Mouse (Mus musculus): ENCODE measurements around the gene Nrg4. TPM values are rescaled to one million over a fixed set of nuclear protein-coding genes. Genes with fewer than 3 reads are reported as not detected.

Gene Nrg4
- polyA plus RNA-seq, 1 experiment from 2014 or later = 0.30 TPM

- WGBS (ENCODE audit: missing documents) = 97% methylated on average over 3 of the region's 3 CpGs
- Histone ChIP-seq H3K79me2 (ENCODE audit: inconsistent target) (no peaks in the 10 kb centered on the region), H3K36me3 (ENCODE audit: inconsistent target) (peaks cover 41% of the 10 kb centered on the region)
Observed at GRCm38 (mm10) chr9:55195876-55196275, 130.8 kb downstream of the Nrg4 start.

GRCm38 (mm10) chr9:55174235-55174634, 152.4 kb downstream of the Nrg4 start:
- H3K27ac ChIP-seq = no peak overlapping the region
- 92% methylated on average over 2 of the region's 2 CpGs for WGBS (ENCODE audit: missing documents)
- no peaks in the 10 kb centered on the region for H3K36me3 ChIP-seq (ENCODE audit: inconsistent target)
- no peak overlapping the region for H3K4me3 ChIP-seq (ENCODE audit: inconsistent target)
- H3K79me2 ChIP-seq (ENCODE audit: inconsistent target) = peaks cover 40% of the 10 kb centered on the region; the same call in 1 of the 2 replicates

More at GRCm38 (mm10) chr9:55195876-55196275, 130.8 kb downstream of the Nrg4 start:
- no peak overlapping the region for H3K4me3 ChIP-seq (ENCODE audit: inconsistent target)
- H3K27ac ChIP-seq = no peak overlapping the region

- 88% methylated on average over 1 of the region's 1 CpGs for WGBS (ENCODE audit: missing documents)
Observed at GRCm38 (mm10) chr9:55172195-55172685, 154.4 kb downstream of the Nrg4 start.

GRCm38 (mm10) chr9:55170655-55171412, 155.8 kb downstream of the Nrg4 start:
- no peak overlapping the region for H3K4me3 ChIP-seq (ENCODE audit: inconsistent target)
- 70% methylated on average over 6 of the region's 7 CpGs for WGBS (ENCODE audit: missing documents)
- peaks cover 67% of the 10 kb centered on the region; the same call in 1 of the 2 replicates for H3K79me2 ChIP-seq (ENCODE audit: inconsistent target)
- peak overlapping the region; percentile 64 for H3K27ac ChIP-seq
- H3K36me3 ChIP-seq (ENCODE audit: inconsistent target) = peaks cover 10% of the 10 kb centered on the region; the same call in 1 of the 2 replicates

More at GRCm38 (mm10) chr9:55172195-55172685, 154.4 kb downstream of the Nrg4 start:
- Histone ChIP-seq H3K4me3 (ENCODE audit: inconsistent target) (no peak overlapping the region), H3K27ac (peak overlapping the region; percentile 64), H3K36me3 (ENCODE audit: inconsistent target) (peaks cover 10% of the 10 kb centered on the region; the same call in 1 of the 2 replicates), H3K79me2 (ENCODE audit: inconsistent target) (peaks cover 60% of the 10 kb centered on the region; the same call in 1 of the 2 replicates)

Other genes starting within 250 kb of the Nrg4 start
- gene Ube2q2, start 178.0 kb downstream of the Nrg4 start, polyA plus RNA-seq (2018) = 35.8 to 55.3 TPM (median 43.9 TPM) in 3 replicates
- 38.0 to 41.7 TPM (median 41.3 TPM) in 3 replicates for gene Fbxo22, start 117.9 kb downstream of the Nrg4 start, polyA plus RNA-seq (2018)
- gene Tmem266, start 69 bp upstream of the Nrg4 start, polyA plus RNA-seq (2018) = 0.10 to 0.22 TPM in 2 of 3 replicates, not detected in the other
- 63.1 to 73.4 TPM (median 72.9 TPM) in 3 replicates for gene Etfa, start 185.4 kb upstream of the Nrg4 start, polyA plus RNA-seq (2018)
- not detected in 3 replicates for gene Isl2, start 211.8 kb upstream of the Nrg4 start, polyA plus RNA-seq (2018)